Mouse (Mus musculus) heart, postnatal 0 days (tissue): ENCODE results near the gene Trim24.

Experiments used
- CTCF ChIP-seq: IDR thresholded peaks from 2 replicates; pipeline ENCODE4 v1.5.1; 2016; ENCODE audit warnings: antibody characterized with exemption, control low read depth, low read depth
- EP300 ChIP-seq: IDR thresholded peaks from 2 replicates; pipeline ENCODE4 v1.6.1; 2016; ENCODE audit warnings: antibody characterized with exemption, low read depth

- TF ChIP-seq CTCF (no peak), EP300 (no peak)
Measured at GRCm38 (mm10) chr6:37857196-37857874, 13.3 kb upstream of the Trim24 start.
